Mouse (Mus musculus) R1 (cell line): Measurements from ENCODE around the gene Egfem1.
A peak's percentile ranks its signal among the peaks of the same experiment; 100 is the strongest.

Experiments used
- DNase-seq: peaks from one replicate; pipeline ENCODE4 v3.0.0-alpha.2; 2018; ENCODE audit warnings: low read depth, low spot score

Gene Egfem1

DNA sequence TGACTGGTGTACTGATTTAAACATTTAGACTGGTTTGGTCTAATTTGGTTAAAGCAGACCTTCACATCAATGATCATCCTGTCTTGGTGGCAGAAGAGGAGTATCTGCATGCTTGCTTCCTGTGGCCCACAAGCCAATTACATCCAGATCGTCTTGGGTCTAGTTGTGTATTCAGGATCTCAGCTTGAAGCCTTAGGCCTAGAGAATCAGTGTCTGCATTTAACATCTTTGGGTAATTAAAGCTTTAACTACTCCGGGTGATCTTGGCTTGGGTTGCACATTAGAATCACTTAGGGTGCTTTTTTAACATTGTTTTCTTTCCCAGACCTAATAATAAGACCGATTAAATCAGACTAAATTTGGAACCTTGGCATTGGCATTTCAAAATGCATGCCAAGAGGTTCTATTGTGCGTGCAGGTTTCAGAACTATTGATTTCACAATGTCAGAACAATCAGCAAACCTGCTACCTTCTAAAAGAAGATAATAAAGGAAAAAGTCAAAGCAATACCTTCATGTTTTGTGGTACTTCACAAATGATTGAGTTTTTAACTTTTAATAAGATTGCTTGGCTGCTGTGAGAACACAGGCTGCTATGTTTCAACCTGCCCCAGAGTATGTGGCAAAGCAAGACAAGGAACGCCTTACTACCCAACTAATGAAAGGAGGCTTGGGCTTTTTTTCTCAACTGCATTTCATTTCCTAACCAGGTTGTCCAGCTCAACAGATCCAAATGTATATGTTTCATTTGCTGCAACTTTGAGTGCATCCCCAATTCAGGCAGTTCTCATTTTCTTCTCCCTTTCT, 496.4 kb downstream of the Egfem1 start:
- peak; percentile 1 for DNase-seq

DNA sequence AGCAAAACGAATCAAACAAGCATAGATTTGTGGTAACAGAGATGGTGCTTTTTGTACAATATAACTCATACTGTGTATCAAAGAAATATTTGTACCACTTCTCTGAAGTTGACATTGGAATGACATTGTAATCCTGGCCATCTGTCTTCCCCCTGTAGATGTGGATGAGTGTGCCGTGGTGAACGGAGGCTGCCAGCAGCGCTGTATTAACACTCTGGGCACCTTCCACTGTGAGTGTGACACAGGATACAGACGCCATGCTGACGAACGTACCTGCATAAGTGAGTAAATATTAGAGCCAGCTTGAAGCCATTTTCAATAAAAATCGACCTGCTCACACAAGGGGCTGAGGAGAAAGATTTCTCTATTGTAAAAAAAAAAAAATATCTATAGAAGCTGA, 500.9 kb downstream of the Egfem1 start:
- DNase-seq = no peak

DNA sequence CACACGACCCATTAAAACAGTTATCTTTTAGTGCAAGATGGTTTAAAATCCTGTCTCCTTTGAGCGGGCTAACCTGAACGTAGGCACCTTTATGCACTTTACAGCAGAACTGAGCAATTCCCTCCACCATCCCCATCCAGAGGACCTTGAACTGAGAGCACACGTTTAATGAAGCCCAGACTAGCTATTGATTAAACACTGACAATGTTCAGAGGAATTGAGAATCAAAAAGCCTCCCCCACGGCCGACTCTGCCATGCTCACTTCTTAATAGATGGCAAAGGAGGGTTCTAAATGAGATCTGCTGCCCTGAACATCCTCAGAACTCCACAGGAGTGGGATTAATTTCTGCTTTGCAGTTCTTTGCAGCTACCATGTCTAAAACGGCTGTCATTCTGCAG, 520.3 kb downstream of the Egfem1 start:
- DNase-seq = no peak

DNA sequence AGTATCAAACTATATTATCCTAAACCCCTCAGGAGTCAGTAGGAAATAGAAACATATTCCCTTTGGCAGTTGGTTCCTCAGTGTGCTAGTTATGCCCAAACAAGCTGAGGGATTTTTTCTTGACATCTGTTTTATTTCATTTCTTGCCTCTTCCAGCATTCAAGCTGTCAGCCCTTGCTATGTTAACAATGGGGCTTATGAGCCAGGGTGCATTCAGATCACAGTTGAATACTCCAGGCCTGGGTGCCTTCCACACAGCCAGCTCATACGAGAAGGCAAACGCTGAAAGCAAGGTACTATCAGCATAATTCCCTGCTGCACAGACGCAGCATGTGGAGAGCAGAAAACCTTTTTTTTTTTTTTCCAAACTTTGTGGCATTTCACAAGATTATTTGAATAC, 526.9 kb downstream of the Egfem1 start:
- DNase-seq = no peak

DNA sequence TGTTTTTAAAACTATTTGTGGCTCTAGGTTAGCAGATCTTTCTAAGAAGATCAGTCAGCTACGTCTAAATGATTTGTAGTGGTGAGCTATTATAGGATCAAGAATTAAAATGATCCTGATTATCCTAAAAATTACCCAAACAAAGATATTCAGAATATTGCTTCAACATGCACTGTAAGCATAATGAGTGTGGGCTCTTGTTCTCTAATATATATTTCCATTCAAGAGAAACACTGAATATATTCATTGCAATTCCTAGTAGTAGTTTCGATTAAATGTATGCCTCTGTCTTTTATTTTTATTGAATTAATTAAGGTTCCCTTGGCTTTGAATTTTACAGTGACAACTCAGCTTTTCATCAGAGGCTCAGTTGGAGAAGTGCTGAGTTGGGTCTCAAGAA, 527.4 kb downstream of the Egfem1 start:
- DNase-seq = no peak

DNA sequence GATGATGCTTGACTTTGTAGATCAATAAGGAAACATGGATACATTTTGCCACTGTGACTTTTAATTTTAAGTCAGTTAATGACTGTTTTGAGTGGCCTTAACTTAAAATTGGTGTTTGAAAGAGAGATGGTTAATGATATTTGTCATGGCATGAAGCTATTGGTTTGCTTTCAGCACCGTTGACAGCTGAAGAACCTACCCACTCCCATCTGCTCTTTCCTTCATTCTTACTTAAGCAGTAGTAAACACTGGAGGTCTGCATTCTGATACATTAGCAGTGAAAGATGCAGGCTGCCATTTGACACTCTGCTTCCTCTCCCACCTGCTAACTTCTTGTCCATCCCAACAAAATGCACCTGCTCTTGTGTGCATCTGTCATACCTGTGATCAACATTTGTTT, 537.8 kb downstream of the Egfem1 start:
- DNase-seq = no peak

DNA sequence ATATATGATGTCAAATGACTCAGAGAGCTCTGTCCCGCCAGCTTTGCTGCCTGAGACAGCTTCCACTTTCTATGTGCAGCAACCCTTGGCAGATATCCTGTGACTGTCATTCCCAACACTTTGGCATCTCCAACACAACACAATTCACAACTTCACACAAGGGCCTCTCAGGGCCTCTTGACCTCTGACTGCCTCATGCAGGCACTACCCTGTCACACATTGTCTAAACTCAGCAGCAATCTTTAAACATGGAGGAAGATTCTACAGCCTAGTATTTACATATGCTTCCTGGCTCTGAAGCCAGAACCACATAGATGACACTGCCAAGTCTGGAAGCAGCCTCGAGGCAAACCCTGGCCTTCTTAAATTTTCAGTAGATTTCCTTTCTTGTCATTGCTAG, 558.0 kb downstream of the Egfem1 start:
- no peak for DNase-seq

DNA sequence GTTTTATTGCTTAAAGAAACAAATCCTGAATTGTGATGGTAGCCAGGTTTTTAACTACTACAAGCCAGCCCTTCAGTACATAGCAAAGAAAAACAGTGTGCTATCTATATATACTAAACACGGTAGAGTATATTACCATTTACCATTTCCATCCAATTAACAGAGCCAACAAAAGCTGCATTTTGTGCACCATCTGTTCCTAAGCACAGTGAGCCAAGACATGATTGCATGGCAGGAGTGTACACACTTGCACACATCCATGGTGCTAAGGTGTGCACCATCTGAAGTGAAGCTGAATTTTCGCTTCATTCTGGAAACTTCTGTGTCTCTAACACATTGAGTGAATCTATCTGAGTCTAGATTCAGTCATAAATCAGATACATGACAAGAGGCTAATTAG, 585.0 kb downstream of the Egfem1 start:
- DNase-seq = no peak

DNA sequence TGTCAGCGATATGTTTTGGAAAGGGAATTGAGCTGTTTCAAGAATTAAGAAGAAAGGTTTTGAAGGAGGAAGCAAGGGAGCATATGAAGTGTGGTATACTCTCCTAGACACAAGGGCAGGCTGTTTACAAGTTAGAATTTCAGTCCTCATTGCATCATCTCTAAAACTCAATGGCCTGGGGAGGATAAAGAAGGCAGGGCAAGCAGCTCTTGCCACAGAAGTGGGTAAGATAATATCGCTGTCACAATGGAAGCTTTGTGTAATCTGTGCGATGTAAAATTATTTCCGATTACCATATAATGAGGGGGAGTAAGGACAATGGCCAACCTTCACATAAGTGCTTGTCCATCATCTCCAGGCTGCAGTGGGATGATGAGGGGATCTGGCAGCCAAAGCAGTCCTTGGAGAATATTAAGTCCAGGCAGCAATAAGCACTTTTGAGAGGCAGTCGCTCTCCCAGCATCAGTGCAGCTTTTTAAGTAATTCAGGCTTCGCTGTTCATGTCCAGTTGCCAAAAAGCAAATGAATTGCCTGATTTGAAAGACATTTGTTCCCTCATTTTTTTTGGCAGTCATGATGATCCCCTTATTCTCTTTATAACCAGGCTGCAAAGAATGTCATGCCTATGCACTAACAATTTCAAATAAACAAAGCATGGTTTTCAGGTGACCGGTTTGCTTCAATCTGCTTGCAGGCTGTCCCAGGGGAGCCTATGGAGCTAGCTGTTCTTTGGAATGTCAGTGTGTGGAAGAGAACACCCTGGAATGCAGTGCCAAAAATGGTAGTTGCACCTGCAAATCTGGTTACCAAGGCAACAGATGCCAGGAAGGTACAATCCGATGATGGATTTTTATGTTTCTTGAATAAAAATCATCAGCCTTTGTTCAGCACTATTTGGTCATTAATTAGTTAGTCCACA, 607.8 kb downstream of the Egfem1 start:
- no peak for DNase-seq

DNA sequence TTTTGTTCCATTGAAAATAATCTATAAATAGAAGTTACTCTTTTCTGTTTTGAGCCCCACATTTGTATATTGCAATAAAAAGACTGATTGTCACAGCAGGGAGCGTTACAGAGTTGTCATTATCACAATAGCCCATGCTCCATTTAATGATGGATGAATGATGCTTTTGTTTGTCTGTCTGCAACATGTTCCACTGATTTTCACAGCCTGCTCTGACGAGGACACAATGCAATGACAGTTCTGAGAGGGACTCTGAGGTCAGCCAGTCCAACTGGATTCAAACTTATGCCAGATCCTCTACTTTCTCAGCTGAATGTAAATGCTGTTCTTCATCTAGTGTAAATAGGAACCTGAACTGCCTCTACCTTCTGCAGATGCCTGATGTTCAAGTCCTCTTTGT, 619.3 kb downstream of the Egfem1 start:
- DNase-seq = no peak

DNA sequence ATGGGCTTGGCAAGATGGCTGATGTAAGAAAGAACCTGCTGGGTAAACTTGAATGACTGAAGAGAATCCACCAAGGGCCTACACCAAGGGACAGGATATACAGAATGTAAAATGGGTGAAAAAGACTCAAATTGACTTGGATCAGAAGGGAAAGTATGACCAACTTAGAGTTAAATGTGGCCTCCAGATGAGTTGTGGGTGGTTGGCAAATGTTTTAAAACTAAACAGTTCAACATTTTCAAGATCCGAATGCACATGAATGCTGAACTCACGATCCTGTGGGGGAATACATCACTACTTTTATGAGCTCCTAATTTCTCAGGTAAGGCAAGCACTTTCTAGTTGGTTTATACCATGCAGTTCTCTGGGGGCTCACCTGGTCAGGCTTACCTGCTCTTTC, 625.0 kb downstream of the Egfem1 start:
- DNase-seq = no peak

DNA sequence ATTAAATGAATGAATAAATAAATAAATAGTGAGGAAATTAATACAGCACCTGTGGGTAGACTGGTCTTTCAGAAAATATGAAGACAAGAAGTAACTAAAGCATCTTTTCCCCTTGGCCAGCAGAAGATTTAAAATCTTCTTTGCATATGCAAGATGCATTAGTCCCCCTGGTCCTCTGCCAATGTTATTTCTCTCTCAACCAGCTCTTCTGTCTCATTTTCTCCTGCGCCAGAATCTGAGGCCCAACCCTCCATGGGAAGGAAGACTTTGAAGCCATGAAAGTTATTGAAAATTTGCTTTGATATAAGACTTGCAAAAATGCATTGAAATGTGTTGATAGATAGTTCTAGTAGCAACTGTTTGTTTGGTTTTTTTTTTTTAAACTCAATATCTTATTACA, 625.6 kb downstream of the Egfem1 start:
- no peak for DNase-seq

DNA sequence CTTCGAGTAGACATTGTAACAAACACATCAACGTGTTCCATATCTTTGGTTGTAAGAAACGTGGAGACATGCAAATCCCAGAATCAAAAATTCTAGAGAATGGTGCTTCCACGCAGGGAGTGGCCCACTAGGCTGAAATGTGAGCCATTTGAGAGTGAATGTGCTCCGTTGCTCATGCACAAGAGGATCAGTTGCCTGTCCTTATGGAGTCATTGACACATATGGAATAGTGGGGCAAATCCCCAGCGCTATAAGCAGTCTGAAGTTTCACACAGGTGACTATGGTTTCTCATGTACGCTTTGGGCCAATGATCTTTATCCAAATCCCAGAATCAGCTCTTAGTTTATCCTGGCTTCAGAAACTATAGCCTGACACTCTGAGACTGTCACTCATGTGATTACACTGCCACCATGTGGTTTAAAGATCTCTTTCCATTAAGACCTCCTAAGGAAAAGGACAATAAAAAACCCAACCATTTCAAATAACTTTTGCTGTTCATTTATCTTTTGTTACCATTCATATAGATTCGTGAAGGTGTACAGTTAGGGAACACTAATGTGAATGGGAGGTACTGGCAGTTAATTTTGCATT, 644.6 kb downstream of the Egfem1 start:
- peak; percentile 33 for DNase-seq

DNA sequence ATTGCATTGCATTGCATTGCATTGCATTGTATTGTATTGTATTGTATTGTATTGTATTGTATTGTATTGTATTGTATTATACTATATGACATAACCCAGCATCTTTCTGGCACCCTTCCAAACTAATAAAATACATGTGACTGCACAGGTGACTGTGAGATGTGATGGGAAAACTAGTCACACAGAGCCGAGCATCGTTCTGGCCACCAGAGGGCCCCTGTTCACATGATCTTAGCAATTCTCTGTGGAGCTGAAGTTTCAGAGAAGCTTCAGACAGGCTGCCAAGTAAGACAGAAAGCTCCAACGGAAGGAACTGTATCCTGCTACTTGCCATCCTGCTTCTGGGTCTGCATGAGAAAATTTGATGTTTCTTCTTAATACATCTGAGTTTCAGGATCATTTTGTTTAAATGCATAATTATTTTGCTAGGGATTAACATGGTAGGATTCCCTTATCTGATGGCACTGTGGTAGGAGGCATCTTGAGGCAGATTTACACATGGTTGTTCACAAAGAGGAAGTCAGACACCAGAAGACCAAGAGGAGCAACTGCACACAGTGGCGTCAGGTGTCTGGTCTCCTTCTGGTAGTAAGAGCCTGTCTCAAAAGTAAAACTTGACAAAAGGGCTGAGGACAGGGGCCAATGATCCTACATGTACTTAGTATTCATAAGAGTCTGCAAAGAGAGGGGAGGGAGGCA, 648.4 kb downstream of the Egfem1 start:
- peak; percentile 38 for DNase-seq

DNA sequence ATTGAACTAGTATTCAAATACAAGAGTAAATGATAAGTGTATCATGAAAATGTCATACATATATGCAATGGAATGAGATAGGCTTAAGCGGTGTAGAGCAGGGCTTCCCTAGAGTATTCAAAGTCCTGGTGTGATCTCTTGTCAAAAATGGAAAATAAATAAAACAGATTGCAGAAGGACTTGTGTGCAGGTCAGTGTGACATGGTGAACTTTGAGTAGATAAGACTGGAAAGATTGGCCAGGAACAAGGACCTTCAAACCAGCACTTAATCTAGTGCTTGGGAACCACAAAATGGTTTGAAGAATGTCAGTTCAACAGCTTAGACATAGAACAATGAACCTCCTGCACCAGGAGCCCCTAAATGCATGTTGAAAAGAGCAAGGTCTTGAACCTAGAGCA, 649.7 kb downstream of the Egfem1 start:
- no peak for DNase-seq

DNA sequence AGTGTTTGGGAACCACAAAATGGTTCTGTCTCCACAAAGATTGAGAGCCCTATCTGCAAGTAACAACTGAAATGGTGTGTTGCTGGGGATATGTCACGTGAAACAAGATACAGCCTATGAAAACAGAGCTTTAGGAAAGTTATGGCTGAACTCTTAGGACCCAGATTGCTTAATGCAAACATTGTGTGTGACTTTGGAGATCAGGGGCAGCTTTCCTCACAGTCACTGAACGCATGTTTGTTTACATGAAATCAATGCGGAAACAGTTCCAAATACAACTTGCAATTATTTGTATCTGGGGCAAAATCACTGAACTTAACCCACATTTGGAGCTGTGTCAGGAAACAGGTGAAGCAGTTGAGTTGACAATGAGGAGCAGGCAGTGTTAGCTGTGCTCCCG, 650.8 kb downstream of the Egfem1 start:
- DNase-seq = no peak

DNA sequence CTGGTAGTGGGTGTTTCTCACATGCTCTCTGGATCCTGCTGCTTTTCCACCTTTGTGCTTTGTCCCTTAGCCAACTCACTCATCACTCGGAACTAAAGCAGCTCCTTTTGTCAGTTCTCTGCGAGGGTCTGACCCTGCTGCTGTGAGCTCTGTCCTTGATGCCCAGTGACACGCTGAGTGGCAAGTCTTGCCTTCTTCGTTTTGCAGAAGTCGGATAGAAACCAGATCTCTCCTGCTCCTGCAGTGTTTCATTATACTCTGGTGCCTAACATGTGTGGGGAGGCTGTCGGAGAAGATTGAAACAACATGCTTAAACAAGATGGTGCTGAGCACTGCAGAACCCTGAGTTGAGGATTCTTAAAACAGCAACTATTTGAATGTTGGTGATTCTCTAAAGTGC, 652.4 kb downstream of the Egfem1 start:
- DNase-seq = no peak

DNA sequence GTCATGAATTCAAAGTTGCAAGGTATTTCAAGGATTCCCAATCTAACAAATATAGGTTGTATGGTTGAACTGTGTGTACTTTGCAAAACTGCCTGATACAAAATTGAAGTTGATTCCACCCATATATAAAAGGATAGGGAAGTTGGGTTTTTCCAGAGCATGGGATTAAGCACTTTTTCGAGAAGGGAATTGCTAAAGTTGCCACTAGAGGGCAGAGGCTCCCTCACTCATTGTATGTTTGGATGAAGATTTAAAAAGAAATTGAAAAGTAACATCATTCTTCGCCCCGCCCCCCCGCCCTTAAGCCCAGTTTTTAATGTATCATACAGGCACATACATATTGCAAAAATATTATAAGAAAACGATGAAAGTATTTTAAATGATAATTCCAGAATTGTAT, 657.5 kb downstream of the Egfem1 start:
- peak; percentile 43 for DNase-seq
